In the genomic region with DNA sequence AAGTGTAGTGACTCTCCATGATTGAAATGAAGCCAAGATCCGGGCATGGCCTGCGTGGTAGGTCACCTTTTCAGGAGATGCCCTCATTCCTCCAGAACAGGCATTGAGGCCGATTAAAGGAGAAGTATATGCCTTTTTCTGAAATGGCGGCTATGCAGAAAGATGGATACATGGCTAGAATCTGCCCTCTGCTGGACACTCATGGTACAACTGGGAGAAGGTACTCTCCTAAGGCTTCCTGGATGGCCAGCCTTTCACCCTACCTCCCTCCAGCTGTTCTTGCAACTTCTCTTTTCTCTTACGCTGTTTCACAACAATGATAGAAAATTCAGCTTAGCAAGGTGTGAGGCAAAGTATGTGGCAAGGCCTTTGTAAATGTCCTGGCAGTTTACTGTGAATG, we compare ENCODE assay signal across 7 mouse cellular contexts. TPM values are rescaled to one million over a fixed set of nuclear protein-coding genes. Genes with fewer than 3 reads are reported as not detected.
DNase-seq lines count a peak whose midpoint lies in the region; ATAC-seq and TF ChIP-seq lines count a peak whose summit lies in the region.

No protein-coding gene starts in this region.

- 39% methylated on average over 5 of the region's 5 CpGs for WGBS in lung, embryonic 16.5 days

- no peaks in the 10 kb centered on the region for H3K9me3 ChIP-seq in ES-Bruce4 (replicated peaks; ENCODE audit: control insufficient read depth, insufficient read depth, low read length, poor library complexity, severe bottlenecking)
- H3K9me3 ChIP-seq in lung, embryonic 16.5 days (ENCODE audit: control insufficient read depth, low read length) = no peaks in the 10 kb centered on the region

- H3K27me3 ChIP-seq in ES-Bruce4 (ENCODE audit: control insufficient read depth, insufficient read depth, low read length, poor library complexity, severe bottlenecking) = no peaks in the 10 kb centered on the region
- no peaks in the 10 kb centered on the region for H3K27me3 ChIP-seq in lung, embryonic 16.5 days (ENCODE audit: control insufficient read depth, insufficient read depth, low read depth, low read length)

- no peak overlapping the region for H3K27ac ChIP-seq in ES-Bruce4 (ENCODE audit: insufficient read depth, low read length)
- H3K27ac ChIP-seq in cortical plate, adult 2 months (ENCODE audit: insufficient read depth, low read length) = no peak overlapping the region
- H3K27ac ChIP-seq in lung, embryonic 16.5 days (ENCODE audit: low read length) = no peak overlapping the region

- H3K4me3 ChIP-seq in ES-Bruce4 (ENCODE audit: low read depth, low read length) = no peak overlapping the region
- H3K4me3 ChIP-seq in cortical plate, adult 2 months (ENCODE audit: insufficient read depth, low read length) = no peak overlapping the region
- H3K4me3 ChIP-seq in lung, embryonic 16.5 days (ENCODE audit: low read length) = no peak overlapping the region

- H3K4me2 ChIP-seq in lung, embryonic 16.5 days (ENCODE audit: low read depth, low read length) = no peak overlapping the region

- no peak for TF ChIP-seq EP300 in ES-Bruce4 (IDR thresholded peaks at IDR 0.05; ENCODE audit: insufficient read depth, low read depth, low read length)

- TF ChIP-seq POLR2A in ES-Bruce4 (IDR thresholded peaks at IDR 0.05; ENCODE audit: insufficient read depth, low read length) = no peak
- TF ChIP-seq POLR2A in cortical plate, adult 2 months (IDR thresholded peaks at IDR 0.05; ENCODE audit: extremely low read depth, insufficient read depth, low read length) = no peak

- ATAC-seq in activated CD4-positive, CD25-positive, alpha-beta regulatory T cell, adult 4 months = peak; percentile 61
- peak; percentile 56; the same call in 1 of the 2 replicates for ATAC-seq in lung, embryonic 16.5 days (ENCODE audit: low read depth)

- H3K9ac ChIP-seq in ES-Bruce4 (ENCODE audit: low read depth, poor library complexity, severe bottlenecking) = no peak overlapping the region
- no peak overlapping the region for H3K9ac ChIP-seq in lung, embryonic 16.5 days (ENCODE audit: low read length)

- no peaks in the 10 kb centered on the region for H3K36me3 ChIP-seq in ES-Bruce4 (ENCODE audit: control insufficient read depth, insufficient read depth, low read length, poor library complexity, severe bottlenecking)
- peaks cover 22% of the 10 kb centered on the region for H3K36me3 ChIP-seq in lung, embryonic 16.5 days (ENCODE audit: control insufficient read depth, insufficient read depth, low read length)

- DNase-seq in gastrocnemius, postnatal 25 days = peak; percentile 40
- peak; percentile 61 to 90 for DNase-seq in layer of hippocampus, adult 18-20 months (ENCODE audit: low spot score in 2 of 2)
- DNase-seq in right cerebral cortex, adult 2 months (ENCODE audit: low spot score in 2 of 2) = peak; percentile 88 to 93

- peak; percentile 49 for TF ChIP-seq CTCF in ES-Bruce4 (IDR thresholded peaks at IDR 0.05; ENCODE audit: low read depth, low read length)
- peak; percentile 77 for TF ChIP-seq CTCF in cortical plate, adult 2 months (IDR thresholded peaks at IDR 0.05; ENCODE audit: extremely low read depth, insufficient read depth, low read length)

- H3K4me1 ChIP-seq in ES-Bruce4 (ENCODE audit: control insufficient read depth, insufficient read depth, low read length) = no peaks in the 10 kb centered on the region
- H3K4me1 ChIP-seq in cortical plate, adult 2 months (ENCODE audit: control insufficient read depth, insufficient read depth, low read length) = peaks cover 4% of the 10 kb centered on the region
- no peaks in the 10 kb centered on the region for H3K4me1 ChIP-seq in lung, embryonic 16.5 days (replicated peaks; ENCODE audit: control insufficient read depth, insufficient read depth, low read length)

RNA-seq across cellular contexts. Expression of gene Rab11fip4, which starts 13.3 kb away (rescaled TPM):
- 27.3 and 28.9 TPM in 2 replicates for polyA plus RNA-seq in ES-Bruce4 (2011; ENCODE audit: insufficient read depth, insufficient read length, low read depth, missing spikeins)
- polyA plus RNA-seq in activated CD4-positive, CD25-positive, alpha-beta regulatory T cell, adult 4 months (2017; shearing (Covaris generic)) = 10 to 100 TPM; 11.0 to 11.5 TPM
- polyA plus RNA-seq in cortical plate, adult 2 months (2012; rRNA removed) = 135 and 141 TPM in 2 replicates
- 1 to 10 TPM in 1 of 2 experiments, under 1 TPM in 1; 0.99 to 1.8 TPM for total RNA-seq in gastrocnemius, postnatal 25 days (2021)
- total RNA-seq in layer of hippocampus, adult 18-20 months (2021) = 100 to 1,000 TPM; 171 to 175 TPM
- polyA plus RNA-seq in lung, embryonic 16.5 days (2015; fragmentation: Nextera tagmentation; extraction: Ambion mirVana) = 1.9 and 2.0 TPM in 2 replicates

RNA-seq across cellular contexts. Expression of gene Evi2a, which starts 47.3 kb away (rescaled TPM):
- polyA plus RNA-seq in ES-Bruce4 (2011; ENCODE audit: insufficient read depth, insufficient read length, low read depth, missing spikeins) = not detected in 2 replicates
- 10 to 100 TPM; 71.2 to 72.0 TPM for polyA plus RNA-seq in activated CD4-positive, CD25-positive, alpha-beta regulatory T cell, adult 4 months (2017; shearing (Covaris generic))
- polyA plus RNA-seq in cortical plate, adult 2 months (2012; rRNA removed) = 45.1 and 55.6 TPM in 2 replicates
- total RNA-seq in gastrocnemius, postnatal 25 days (2021) = 1 to 10 TPM; 3.0 to 3.8 TPM
- total RNA-seq in layer of hippocampus, adult 18-20 months (2021) = 10 to 100 TPM; 28.7 to 29.7 TPM
- polyA plus RNA-seq in lung, embryonic 16.5 days (2015; fragmentation: Nextera tagmentation; extraction: Ambion mirVana) = 3.7 and 5.8 TPM in 2 replicates

RNA-seq across cellular contexts. Expression of gene Evi2, which starts 47.4 kb away (rescaled TPM):
- not detected in 2 replicates for polyA plus RNA-seq in ES-Bruce4 (2011; ENCODE audit: insufficient read depth, insufficient read length, low read depth, missing spikeins)
- 1 to 10 TPM; 6.2 to 8.4 TPM for polyA plus RNA-seq in activated CD4-positive, CD25-positive, alpha-beta regulatory T cell, adult 4 months (2017; shearing (Covaris generic))
- 0.09 and 0.10 TPM in 2 replicates for polyA plus RNA-seq in cortical plate, adult 2 months (2012; rRNA removed)
- under 1 TPM in 1 of 2 experiments, not detected in 1; 0.13 TPM for total RNA-seq in gastrocnemius, postnatal 25 days (2021)
- total RNA-seq in layer of hippocampus, adult 18-20 months (2021) = not detected
- 0.64 and 0.84 TPM in 2 replicates for polyA plus RNA-seq in lung, embryonic 16.5 days (2015; fragmentation: Nextera tagmentation; extraction: Ambion mirVana)

RNA-seq across cellular contexts. Expression of gene Evi2b, which starts 54.2 kb away (rescaled TPM):
- polyA plus RNA-seq in ES-Bruce4 (2011; ENCODE audit: insufficient read depth, insufficient read length, low read depth, missing spikeins) = not detected in 2 replicates
- polyA plus RNA-seq in activated CD4-positive, CD25-positive, alpha-beta regulatory T cell, adult 4 months (2017; shearing (Covaris generic)) = 10 to 100 TPM; 80.3 to 80.9 TPM
- polyA plus RNA-seq in cortical plate, adult 2 months (2012; rRNA removed) = 1.0 and 1.3 TPM in 2 replicates
- under 1 TPM; 0.21 to 0.31 TPM for total RNA-seq in gastrocnemius, postnatal 25 days (2021)
- total RNA-seq in layer of hippocampus, adult 18-20 months (2021) = under 1 TPM; 0.41 to 0.54 TPM
- 1.6 and 1.9 TPM in 2 replicates for polyA plus RNA-seq in lung, embryonic 16.5 days (2015; fragmentation: Nextera tagmentation; extraction: Ambion mirVana)

Comparison
In these comparisons a context has a peak if more than half of its experiments do, and no peak if none do; other contexts are left out.
1. DNase-seq: peak in every context shown above with its lines; median percentile 90 in right cerebral cortex, adult 2 months; 76 in layer of hippocampus, adult 18-20 months; 40 in gastrocnemius, postnatal 25 days.